Mouse (Mus musculus): ENCODE data around the gene Chst14.
A peak's percentile ranks its signal among the peaks of the same experiment; 100 is the strongest.

Chst14 gene

GRCm38 (mm10) chr2:118926361-118926997, at the start of gene Chst14:
Chst14 (plus strand) TSS chr2:118926496.
- DNase-seq (ENCODE audit: low spot score in 2 of 2): peak; percentile 79

DNA sequence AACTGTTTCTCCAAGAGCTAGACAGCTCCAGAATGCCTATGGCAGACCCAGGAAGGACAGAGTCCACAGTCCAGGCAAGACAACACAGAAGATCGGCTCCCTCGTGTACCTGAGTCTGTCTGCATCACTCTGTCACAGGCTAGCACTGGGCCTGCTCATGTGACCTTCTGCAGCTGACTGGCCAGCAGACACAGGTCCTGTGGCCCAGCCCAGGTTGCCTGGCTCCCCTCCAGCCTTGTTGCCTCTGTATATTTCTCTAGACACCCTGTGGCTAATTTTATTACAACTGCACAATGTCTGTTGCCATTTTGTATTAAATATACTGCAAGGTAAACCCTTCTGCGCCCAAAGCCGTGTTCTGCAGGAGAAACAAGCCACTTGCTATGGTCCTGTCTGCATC, 45.3 kb upstream of the Chst14 start:
- DNase-seq (ENCODE audit: low spot score in 2 of 2): no peak

GRCm38 (mm10) chr2:118881956-118882355, 44.3 kb upstream of the Chst14 start:
- DNase-seq (ENCODE audit: low spot score in 2 of 2): no peak

- peak; percentile 76 to 80 for DNase-seq (ENCODE audit: low spot score in 2 of 2)
These were observed 43.2 kb upstream of the Chst14 start for GRCm38 (mm10) chr2:118882840-118883679.

GRCm38 (mm10) chr2:118887440-118887839, 38.9 kb upstream of the Chst14 start:
- no peak for DNase-seq (ENCODE audit: low spot score in 2 of 2)

DNA sequence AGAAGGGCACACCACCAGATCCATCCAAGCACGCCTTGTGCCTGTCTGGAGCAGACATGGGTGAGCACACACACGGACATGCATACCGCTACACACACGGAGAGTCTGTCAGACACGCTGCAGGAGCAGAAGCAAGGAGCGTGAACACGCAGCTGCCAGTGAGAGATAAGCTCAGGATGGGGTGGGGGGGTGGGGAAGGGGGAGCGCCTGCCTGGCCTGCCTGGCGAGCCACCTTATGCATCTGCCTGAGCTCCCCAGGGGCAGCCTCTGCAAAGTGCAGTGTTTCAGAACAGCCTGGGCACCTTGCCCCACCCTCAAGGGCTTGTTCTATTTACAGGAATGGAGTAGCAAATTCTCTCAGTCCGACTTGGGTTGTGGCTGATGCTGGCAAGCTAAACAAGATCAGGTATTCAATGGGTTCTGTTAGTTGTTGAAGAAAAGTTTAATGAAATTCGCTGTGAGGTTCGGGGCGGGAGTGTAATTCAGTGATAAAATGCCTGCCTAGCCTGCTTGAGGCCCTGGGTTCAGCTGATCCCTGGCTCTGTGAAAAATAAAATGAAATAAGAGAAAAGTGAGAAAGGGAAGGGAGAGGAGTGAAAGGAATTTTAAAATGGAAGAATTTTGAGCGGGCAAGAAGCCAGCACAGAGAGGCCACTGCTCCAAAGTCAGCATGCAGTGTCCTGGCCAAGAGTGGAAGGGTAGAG, 38.3 kb upstream of the Chst14 start:
- peak; percentile 72 to 76 for DNase-seq (ENCODE audit: low spot score in 2 of 2)

- no peak for DNase-seq (ENCODE audit: low spot score in 2 of 2)
These were observed 35.1 kb upstream of the Chst14 start for GRCm38 (mm10) chr2:118891173-118891572.

DNA sequence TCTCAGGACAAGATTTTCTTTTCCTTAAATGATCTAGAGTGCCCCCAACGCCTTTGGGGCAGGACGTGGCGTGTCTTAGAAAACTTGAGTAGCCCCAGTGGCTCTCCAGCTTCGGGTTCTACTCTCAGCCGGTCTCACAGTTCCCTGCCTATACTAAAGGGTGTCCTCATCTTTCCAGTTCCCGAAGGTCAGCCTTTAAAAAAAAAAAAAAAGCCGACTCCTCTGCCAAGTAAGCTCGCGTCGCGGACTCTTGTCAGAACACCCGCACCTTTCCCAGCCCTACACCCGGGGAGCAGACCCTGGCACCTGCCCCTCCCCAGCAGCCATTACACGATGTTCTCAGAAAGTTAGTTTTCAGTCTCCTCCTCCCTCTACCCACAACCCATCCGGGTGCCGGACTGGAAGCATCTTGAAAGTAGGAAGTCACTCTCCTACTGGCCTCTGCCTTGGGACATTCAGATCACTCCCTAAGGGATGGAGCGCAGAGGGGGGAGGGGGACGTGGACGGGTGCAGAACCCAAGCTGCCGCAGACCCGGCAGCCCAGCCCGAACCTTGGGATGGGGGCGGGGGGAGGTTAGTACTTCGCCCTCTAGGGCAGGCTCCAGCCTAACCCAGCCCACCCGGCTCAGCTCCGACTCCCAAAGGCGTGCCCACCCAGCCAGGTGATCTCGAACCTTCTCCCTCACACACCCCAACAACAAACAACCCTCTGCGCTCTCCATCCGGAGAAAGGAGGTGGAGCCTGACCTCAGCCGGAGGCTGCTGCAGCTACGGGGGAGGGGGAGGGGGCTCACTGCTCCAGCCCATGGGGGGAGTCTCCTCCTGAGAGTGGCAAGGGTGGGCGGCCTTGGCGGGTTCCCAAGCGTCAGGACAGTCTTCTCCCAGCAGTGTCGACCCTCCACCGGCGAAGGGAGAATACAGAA, 30.0 kb upstream of the Chst14 start:
- DNase-seq (ENCODE audit: low spot score in 2 of 2): peak; percentile 51 to 58

DNA sequence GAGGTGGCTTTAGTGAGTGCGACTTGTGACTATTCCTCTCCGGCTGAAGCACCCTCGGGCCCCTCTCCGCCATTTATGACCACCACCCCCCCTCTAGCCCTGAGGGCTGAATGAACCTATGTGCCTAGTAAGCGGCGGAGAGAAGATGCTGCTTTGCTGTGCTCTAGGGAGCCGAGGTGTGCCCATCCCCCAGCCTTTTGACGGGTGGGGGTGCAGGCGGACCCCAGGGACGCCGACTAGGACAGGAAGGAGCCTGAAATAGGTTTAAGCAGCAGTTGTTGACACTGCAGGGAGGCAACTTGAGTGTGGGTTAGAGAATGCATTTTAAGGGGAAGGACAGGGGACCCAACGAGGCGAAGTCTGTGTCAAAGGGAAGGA, 29.4 kb upstream of the Chst14 start:
- peak; percentile 62 for DNase-seq (ENCODE audit: low spot score in 2 of 2)

DNA sequence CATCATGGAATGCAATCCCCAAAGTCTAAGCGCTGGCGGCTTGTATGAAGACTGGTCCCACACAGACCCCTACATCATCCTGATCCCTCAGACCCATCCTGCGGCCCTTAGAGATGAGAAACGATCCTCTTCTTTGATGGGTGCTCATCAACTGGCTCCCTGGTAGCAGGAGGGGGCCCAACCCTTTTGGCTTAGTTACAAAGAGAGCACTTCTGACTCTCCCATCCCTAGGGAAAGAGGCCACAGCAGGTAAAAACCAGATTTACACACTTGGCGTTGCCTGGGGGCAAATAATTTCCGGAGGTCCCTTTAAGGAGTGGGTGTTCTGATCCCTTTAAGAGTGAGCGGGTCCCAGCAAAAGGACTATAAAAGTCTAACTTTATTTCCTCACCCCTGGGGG, 28.9 kb upstream of the Chst14 start:
- no peak for DNase-seq (ENCODE audit: low spot score in 2 of 2)

GRCm38 (mm10) chr2:118897808-118898207, 28.5 kb upstream of the Chst14 start:
- DNase-seq (ENCODE audit: low spot score in 2 of 2): no peak

GRCm38 (mm10) chr2:118898771-118899170, 27.5 kb upstream of the Chst14 start:
- no peak for DNase-seq (ENCODE audit: low spot score in 2 of 2)

GRCm38 (mm10) chr2:118899306-118899705, 27.0 kb upstream of the Chst14 start:
- no peak for DNase-seq (ENCODE audit: low spot score in 2 of 2)

GRCm38 (mm10) chr2:118899981-118900825, 26.1 kb upstream of the Chst14 start, which contains the start of gene Bahd1:
Bahd1 (plus strand) TSS chr2:118900377.
- DNase-seq (ENCODE audit: low spot score in 2 of 2): peak in 1 of 2 experiments; percentile 32

GRCm38 (mm10) chr2:118900826-118901140, 25.5 kb upstream of the Chst14 start:
- no peak for DNase-seq (ENCODE audit: low spot score in 2 of 2)

- peak; percentile 97 to 98 for DNase-seq (ENCODE audit: low spot score in 2 of 2)
These were observed 24.9 kb upstream of the Chst14 start for GRCm38 (mm10) chr2:118901175-118902031.

- DNase-seq (ENCODE audit: low spot score in 2 of 2): peak; percentile 31 to 39
These were observed 24.0 kb upstream of the Chst14 start for GRCm38 (mm10) chr2:118902051-118903025.

DNA sequence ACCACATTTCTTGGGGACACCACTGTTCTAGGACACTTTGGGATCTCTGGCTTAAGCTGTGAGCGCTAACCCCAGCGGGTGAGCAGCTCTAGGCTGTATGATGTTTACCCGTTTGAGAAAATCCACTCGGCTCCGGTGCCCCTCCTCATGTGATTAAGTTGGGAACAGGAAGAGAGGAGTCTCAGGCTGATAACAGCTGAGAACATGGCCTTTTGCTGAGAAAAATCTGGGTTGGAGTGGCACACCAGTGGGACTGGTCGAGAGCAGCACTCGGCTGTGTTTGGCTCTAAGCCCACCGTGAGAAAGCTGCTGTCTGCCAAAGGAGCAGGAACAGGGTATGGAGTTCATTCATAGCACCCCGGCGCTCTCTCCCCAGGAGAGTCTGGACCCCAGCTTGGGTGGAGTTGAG, 23.0 kb upstream of the Chst14 start:
- DNase-seq (ENCODE audit: low spot score in 2 of 2): no peak

Measured in spleen, postnatal 36 days (tissue).